Mouse (Mus musculus) liver, adult 2 months (tissue): Measurements from ENCODE around the gene Qrfp. TPM values are rescaled to one million over a fixed set of nuclear protein-coding genes. Genes with fewer than 3 reads are reported as not detected.

Experiments
- DNase-seq: peaks from one replicate; pipeline ENCODE4 v3.0.0-alpha.2; 2011; ENCODE audit warnings: low read depth, low spot score; ENCODE audit errors: extremely low read depth
- H3K27ac ChIP-seq: fragments of 200-500 bp; replicated peaks from 2 replicates; pipeline ENCODE4 v1.5.1; 2012; ENCODE audit warnings: low read depth, mild to moderate bottlenecking, control low read depth, inconsistent platforms, low read length; ENCODE audit not compliant: insufficient read depth
- H3K27me3 ChIP-seq: fragments of 200-500 bp; 2 replicates; pipeline ENCODE4 v1.6.1; 2012; ENCODE audit warnings: mild to moderate bottlenecking, moderate library complexity, low read length, inconsistent platforms; ENCODE audit not compliant: control insufficient read depth, insufficient read depth
- H3K36me3 ChIP-seq: fragments of 200-500 bp; 2 replicates; pipeline ENCODE4 v1.6.1; 2012; ENCODE audit warnings: low read length, inconsistent platforms; ENCODE audit not compliant: control insufficient read depth, insufficient read depth
- H3K4me1 ChIP-seq: fragments of 200-500 bp; 2 replicates; pipeline ENCODE4 v1.6.1; 2011; ENCODE audit warnings: low read length; ENCODE audit not compliant: control insufficient read depth, insufficient read depth
- H3K4me3 ChIP-seq: fragments of 200-500 bp; 2 replicates; pipeline ENCODE4 v1.5.1; 2011; ENCODE audit warnings: low read depth, mild to moderate bottlenecking, control low read depth, low read length, moderate library complexity; ENCODE audit not compliant: insufficient read depth
- H3K79me2 ChIP-seq: fragments of 200-500 bp; 2 replicates; pipeline ENCODE4 v1.6.1; 2012; ENCODE audit warnings: inconsistent platforms, mild to moderate bottlenecking, low read length, moderate library complexity; ENCODE audit not compliant: control insufficient read depth, insufficient read depth
- H3K9ac ChIP-seq: fragments of 200-500 bp; 2 replicates; pipeline ENCODE4 v1.6.1; 2012; ENCODE audit warnings: low read depth, mild to moderate bottlenecking, control low read depth, inconsistent platforms, low read length
- CTCF ChIP-seq: fragments of 200-500 bp; IDR thresholded peaks from 2 replicates; pipeline ENCODE4 v1.5.1; 2011; ENCODE audit warnings: low read depth, low read length, control low read depth
- POLR2A ChIP-seq: fragments of 200-500 bp; IDR thresholded peaks from 2 replicates; pipeline ENCODE4 v1.6.1; 2011; ENCODE audit warnings: low read length, control low read depth; ENCODE audit not compliant: insufficient read depth; ENCODE audit errors: extremely low read depth
- WGBS: fragments of 180-500 bp; shearing (Covaris S2); methylation state at CpG from one replicate; pipeline ENCODE4 v1.1.7; 2018; 5-methylcytosine and 5-hydroxymethylcytosine counted together
- polyA plus RNA-seq: library from polyadenylated mRNA; depleted of rRNA; stranded (reverse); fragments of >200 nt; gene quantifications from 2 replicates; pipeline ENCODE4 v1.2.3, GENCODE M21; 2012; rRNA removed
- total RNA-seq: library from RNA; depleted of rRNA; stranded (reverse); fragments of >200 nt; gene quantifications from 2 replicates; pipeline ENCODE4 v1.2.3, GENCODE M21; 2014; rRNA removed

Gene Qrfp
- total and polyA plus RNA-seq, 2 experiments = not detected

DNA sequence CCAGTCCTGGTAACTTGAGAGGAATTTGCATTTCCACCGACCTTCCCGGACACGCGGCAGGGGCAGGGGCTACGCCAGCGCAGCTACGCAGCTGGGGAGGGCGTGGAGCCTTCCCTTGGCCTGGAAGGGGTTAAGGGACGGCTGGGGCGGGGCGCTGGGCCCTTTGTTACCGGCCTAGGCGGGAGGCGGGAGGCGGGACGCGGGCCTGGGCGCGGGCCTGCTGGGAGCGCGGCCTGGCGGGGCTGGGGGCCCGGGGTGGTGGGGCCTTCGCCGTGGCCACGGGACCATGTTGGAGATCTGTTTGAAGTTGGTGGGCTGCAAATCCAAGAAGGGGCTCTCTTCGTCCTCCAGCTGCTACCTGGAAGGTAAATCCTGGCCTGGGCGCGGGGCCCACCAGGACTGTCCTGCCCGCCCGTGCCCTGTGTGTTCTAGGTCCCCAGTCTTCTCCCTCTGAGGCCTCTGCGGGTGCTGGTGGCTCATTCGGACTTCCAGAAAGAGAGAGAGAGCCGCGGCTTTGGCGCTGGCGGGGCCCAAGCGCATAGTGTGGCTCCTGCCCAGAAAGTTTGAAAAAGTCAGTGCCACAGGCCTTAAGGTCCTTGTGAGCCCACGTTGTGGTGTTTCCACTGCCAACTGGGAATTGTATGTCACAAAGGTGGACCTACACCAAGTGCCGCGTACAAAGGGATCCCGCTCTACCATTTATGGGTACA, 50.5 kb downstream of the Qrfp start:
- peak; percentile 35 for DNase-seq
- Histone ChIP-seq H3K4me3 (peak overlapping the region; percentile 92), H3K36me3 (no peaks in the 10 kb centered on the region), H3K27me3 (no peaks in the 10 kb centered on the region), H3K27ac (peak overlapping the region; percentile 75), H3K79me2 (peaks cover 28% of the 10 kb centered on the region; the same call in 1 of the 2 replicates), H3K4me1 (peaks cover 17% of the 10 kb centered on the region), H3K9ac (peak overlapping the region; percentile 85)
- 1% methylated on average over 42 of the region's 42 CpGs for WGBS
- TF ChIP-seq POLR2A = no peak
- TF ChIP-seq CTCF = no peak

DNA sequence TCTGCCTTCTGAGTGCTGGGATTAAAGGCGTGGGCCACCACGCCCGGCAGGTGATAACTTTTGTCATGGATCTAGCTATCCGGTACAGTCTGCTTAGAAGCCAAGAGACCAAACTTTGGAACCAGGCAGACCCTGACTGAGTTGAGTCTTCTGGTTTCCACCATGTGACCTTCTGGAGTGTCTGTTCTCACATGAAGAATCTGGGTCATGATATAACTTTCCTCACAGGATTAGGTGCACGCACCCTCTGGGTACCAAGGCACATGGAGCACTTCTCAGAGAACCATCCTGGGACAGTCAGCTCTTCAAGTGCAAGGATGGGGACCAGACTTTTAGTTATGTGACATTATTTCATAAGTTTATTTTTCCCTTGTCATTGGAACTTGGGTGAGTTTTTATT, 51.4 kb downstream of the Qrfp start:
- Histone ChIP-seq H3K36me3 (no peaks in the 10 kb centered on the region), H3K4me3 (no peak overlapping the region), H3K9ac (no peak overlapping the region)

GRCm38 (mm10) chr2:31757472-31757871, 52.9 kb downstream of the Qrfp start:
- DNase-seq = no peak
- Histone ChIP-seq H3K27ac (no peak overlapping the region), H3K4me1 (peaks cover 17% of the 10 kb centered on the region), H3K4me3 (no peak overlapping the region), H3K27me3 (no peaks in the 10 kb centered on the region), H3K9ac (no peak overlapping the region), H3K36me3 (no peaks in the 10 kb centered on the region), H3K79me2 (peaks cover 22% of the 10 kb centered on the region; the same call in 1 of the 2 replicates)
- TF ChIP-seq POLR2A (no peak), CTCF (no peak)

More for the DNA sequence above, 51.4 kb downstream of the Qrfp start:
- WGBS = 87% methylated on average over 5 of the region's 5 CpGs
- no peak for DNase-seq
- H3K27me3 ChIP-seq = no peaks in the 10 kb centered on the region
- peaks cover 17% of the 10 kb centered on the region for H3K4me1 ChIP-seq
- TF ChIP-seq CTCF (no peak), POLR2A (no peak)
- peaks cover 25% of the 10 kb centered on the region; the same call in 1 of the 2 replicates for H3K79me2 ChIP-seq
- H3K27ac ChIP-seq = no peak overlapping the region

Other genes starting within 250 kb of the Qrfp start
- gene Fubp3, start 237.9 kb downstream of the Qrfp start, total RNA-seq = 16.3 and 17.2 TPM in 2 replicates
- 19.1 and 22.0 TPM in 2 replicates for gene Fubp3, start 237.9 kb downstream of the Qrfp start, polyA plus RNA-seq
- gene Prdm12, start 170.5 kb downstream of the Qrfp start, total RNA-seq = not detected in 2 replicates
- not detected in 2 replicates for gene Prdm12, start 170.5 kb downstream of the Qrfp start, polyA plus RNA-seq
- 9.8 and 10.4 TPM in 2 replicates for gene Exosc2, start 139.9 kb downstream of the Qrfp start, total RNA-seq
- 5.5 and 6.3 TPM in 2 replicates for gene Exosc2, start 139.9 kb downstream of the Qrfp start, polyA plus RNA-seq
- gene Abl1, start 122.2 kb downstream of the Qrfp start, total RNA-seq = 13.0 and 14.1 TPM in 2 replicates
- gene Abl1, start 122.2 kb downstream of the Qrfp start, polyA plus RNA-seq = 11.0 and 13.9 TPM in 2 replicates
- not detected in 2 replicates for gene Fibcd1, start 35.4 kb upstream of the Qrfp start, total RNA-seq
- not detected in 2 replicates for gene Fibcd1, start 35.4 kb upstream of the Qrfp start, polyA plus RNA-seq
- gene Lamc3, start 76.7 kb upstream of the Qrfp start, total RNA-seq = 0.67 and 0.83 TPM in 2 replicates
- 0.73 and 0.95 TPM in 2 replicates for gene Lamc3, start 76.7 kb upstream of the Qrfp start, polyA plus RNA-seq
- 0.13 and 0.18 TPM in 2 replicates for gene Aif1l, start 139.6 kb upstream of the Qrfp start, total RNA-seq
- 0.10 and 0.16 TPM in 2 replicates for gene Aif1l, start 139.6 kb upstream of the Qrfp start, polyA plus RNA-seq
- gene Nup214, start 163.9 kb upstream of the Qrfp start, total RNA-seq = 5.3 and 7.1 TPM in 2 replicates
- 10.2 and 11.5 TPM in 2 replicates for gene Nup214, start 163.9 kb upstream of the Qrfp start, polyA plus RNA-seq